Mouse (Mus musculus) spleen, adult 2 months (tissue): ENCODE data around the gene Gm14569.

ENCODE experiments used
- CTCF ChIP-seq: fragments of 200-500 bp; IDR thresholded peaks from 2 replicates; pipeline ENCODE4 v1.5.1; 2011; ENCODE audit warnings: mild to moderate bottlenecking, inconsistent platforms; ENCODE audit not compliant: insufficient read depth, insufficient read length, insufficient replicate concordance; ENCODE audit errors: extremely low read depth
- POLR2A ChIP-seq: fragments of 200-500 bp; IDR thresholded peaks from 2 replicates; pipeline ENCODE4 v1.6.1; 2011; ENCODE audit warnings: low read depth, low read length, inconsistent platforms

- TF ChIP-seq CTCF (no peak), POLR2A (no peak)
These were observed 38.6 kb upstream of the Gm14569 start for GRCm38 (mm10) chrX:36530251-36530650.
